ENCODE assay signal across 8 mouse cellular contexts in the genomic region with DNA sequence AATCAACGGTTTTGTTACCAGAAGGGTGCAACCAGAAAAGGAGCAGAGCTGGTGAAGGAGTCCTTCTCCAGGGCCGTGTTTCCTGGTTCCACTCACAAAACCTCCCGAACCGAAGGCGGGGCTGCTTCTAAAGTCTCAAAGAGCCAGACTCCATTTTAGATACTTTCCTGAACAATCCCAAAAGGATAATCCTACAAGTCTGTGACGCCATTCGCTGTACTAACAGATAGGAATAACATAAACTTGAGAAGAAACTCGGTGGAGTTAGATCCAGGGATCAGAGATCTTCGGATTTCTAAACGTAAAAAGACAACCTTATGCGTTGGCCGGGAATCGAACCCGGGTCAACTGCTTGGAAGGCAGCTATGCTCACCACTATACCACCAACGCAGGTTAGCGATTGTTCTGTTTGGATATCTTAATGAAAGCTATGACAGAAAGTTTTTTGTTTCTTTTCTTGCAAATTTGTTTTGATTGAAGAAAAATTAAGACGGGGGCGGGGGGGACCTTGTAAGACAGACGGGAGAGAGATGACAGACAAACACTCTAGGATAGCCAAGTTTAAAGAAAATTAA. TPM values are rescaled to one million over a fixed set of nuclear protein-coding genes. Genes with fewer than 3 reads are reported as not detected.
DNase-seq lines count a peak whose midpoint lies in the region; ATAC-seq and TF ChIP-seq lines count a peak whose summit lies in the region.

No protein-coding gene starts in this region.

- peak overlapping the region; percentile 96 for H3K27ac ChIP-seq in intestine, postnatal 0 days (ENCODE audit: low read depth, low read length)
- peak overlapping the region; percentile 57 for H3K27ac ChIP-seq in midbrain, embryonic 11.5 days (ENCODE audit: low read depth, low read length)

- TF ChIP-seq CTCF in intestine, postnatal 0 days (IDR thresholded peaks at IDR 0.05; ENCODE audit: low read depth): no peak

- ATAC-seq in intestine, postnatal 0 days: peak; percentile 65
- ATAC-seq in midbrain, embryonic 11.5 days (ENCODE audit: low FRiP score): peak; percentile 67

- H3K4me1 ChIP-seq in intestine, postnatal 0 days (replicated peaks; ENCODE audit: control insufficient read depth, insufficient read depth, low read length): peaks cover 3% of the 10 kb centered on the region; the same call in 1 of the 2 replicates
- H3K4me1 ChIP-seq in midbrain, embryonic 11.5 days (ENCODE audit: control insufficient read depth, insufficient read depth, low read length): peaks cover 6% of the 10 kb centered on the region; the same call in 1 of the 2 replicates

- peak overlapping the region; percentile 83 for H3K9ac ChIP-seq in intestine, postnatal 0 days (ENCODE audit: low read depth, low read length)
- H3K9ac ChIP-seq in midbrain, embryonic 11.5 days (ENCODE audit: low read length): peak overlapping the region; percentile 69

- peak; percentile 92 for DNase-seq in adrenal gland, postnatal 10 days
- DNase-seq in embryo, embryonic 9.5 days (ENCODE audit: extremely low spot score): peak; percentile 89
- DNase-seq in gastrocnemius, postnatal 4 days (ENCODE audit: low spot score in 2 of 2): peak; percentile 68 to 81
- DNase-seq in left cerebral cortex, postnatal 4 days: peak; percentile 90
- DNase-seq in midbrain, embryonic 11.5 days (ENCODE audit: low spot score, missing footprints): peak; percentile 99
- peak; percentile 90 for DNase-seq in right cerebral cortex, postnatal 4 days
- peak; percentile 87 for DNase-seq in yolk sac, embryonic 10.5 days (ENCODE audit: low spot score)

- H3K36me3 ChIP-seq in intestine, postnatal 0 days (ENCODE audit: control insufficient read depth, insufficient read depth): no peaks in the 10 kb centered on the region
- H3K36me3 ChIP-seq in midbrain, embryonic 11.5 days (ENCODE audit: control insufficient read depth, insufficient read depth, low read length): no peaks in the 10 kb centered on the region

- peak overlapping the region; percentile 88 for H3K4me2 ChIP-seq in intestine, postnatal 0 days (replicated peaks; ENCODE audit: low read depth)
- peak overlapping the region; percentile 59 for H3K4me2 ChIP-seq in midbrain, embryonic 11.5 days

- no peaks in the 10 kb centered on the region for H3K27me3 ChIP-seq in intestine, postnatal 0 days (replicated peaks; ENCODE audit: control insufficient read depth, insufficient read depth, low read length)
- H3K27me3 ChIP-seq in midbrain, embryonic 11.5 days (ENCODE audit: control insufficient read depth, insufficient read depth, low read length): no peaks in the 10 kb centered on the region; the same call in 1 of the 2 replicates

- H3K9me3 ChIP-seq in intestine, postnatal 0 days (ENCODE audit: control insufficient read depth): no peaks in the 10 kb centered on the region
- H3K9me3 ChIP-seq in midbrain, embryonic 11.5 days (ENCODE audit: control insufficient read depth, low read length): no peaks in the 10 kb centered on the region

- under 1% methylated on average over 19 of the region's 19 CpGs for WGBS in intestine, postnatal 0 days
- WGBS in midbrain, embryonic 11.5 days: under 1% methylated on average over 19 of the region's 19 CpGs

- intact Hi-C loops in left cerebral cortex, postnatal 4 days (cut with DNase I): loop anchor here (5.0 kb wide), 1 partner anchor 213 kb away; no protein-coding TSS in a partner anchor

- peak overlapping the region; percentile 84 for H3K4me3 ChIP-seq in intestine, postnatal 0 days (ENCODE audit: low read depth, low read length)
- H3K4me3 ChIP-seq in midbrain, embryonic 11.5 days (ENCODE audit: low read depth, low read length): peak overlapping the region; percentile 54

RNA-seq across cellular contexts. Expression of a gene that starts 24.2 kb away (rescaled TPM):
- 10 to 100 TPM; 14.0 to 29.6 TPM for total RNA-seq in adrenal gland, postnatal 10 days (2021)
- total RNA-seq in gastrocnemius, postnatal 4 days (2021): 100 to 1,000 TPM; 283 to 297 TPM
- polyA plus RNA-seq in intestine, postnatal 0 days (2015; fragmentation: Nextera tagmentation; extraction: Ambion mirVana): 0.07 TPM in 1 of 2 replicates, not detected in the other
- total RNA-seq in left cerebral cortex, postnatal 4 days (2021): 1 to 10 TPM; 1.1 TPM
- polyA plus RNA-seq in midbrain, embryonic 11.5 days (2014; fragmentation: Nextera tagmentation; extraction: Ambion mirVana): 1.3 and 1.7 TPM in 2 replicates

RNA-seq across cellular contexts. Expression of a gene that starts 48.7 kb away (rescaled TPM):
- total RNA-seq in adrenal gland, postnatal 10 days (2021): not detected
- total RNA-seq in gastrocnemius, postnatal 4 days (2021): not detected
- polyA plus RNA-seq in intestine, postnatal 0 days (2015; fragmentation: Nextera tagmentation; extraction: Ambion mirVana): 0.54 and 0.56 TPM in 2 replicates
- total RNA-seq in left cerebral cortex, postnatal 4 days (2021): not detected
- polyA plus RNA-seq in midbrain, embryonic 11.5 days (2014; fragmentation: Nextera tagmentation; extraction: Ambion mirVana): not detected in 2 replicates

RNA-seq across cellular contexts. Expression of a gene that starts 57.0 kb away (rescaled TPM):
- total RNA-seq in adrenal gland, postnatal 10 days (2021): 100 to 1,000 TPM; 601 to 945 TPM
- 100 to 1,000 TPM; 318 to 360 TPM for total RNA-seq in gastrocnemius, postnatal 4 days (2021)
- 244 and 254 TPM in 2 replicates for polyA plus RNA-seq in intestine, postnatal 0 days (2015; fragmentation: Nextera tagmentation; extraction: Ambion mirVana)
- 10 to 100 TPM; 65.2 to 69.2 TPM for total RNA-seq in left cerebral cortex, postnatal 4 days (2021)
- polyA plus RNA-seq in midbrain, embryonic 11.5 days (2014; fragmentation: Nextera tagmentation; extraction: Ambion mirVana): 54.0 and 55.9 TPM in 2 replicates

Comparison
In these comparisons a context has a peak if more than half of its experiments do, and no peak if none do; other contexts are left out.
1. Peak in every context shown above with its lines: DNase-seq, ATAC-seq, H3K4me3 ChIP-seq and H3K27ac ChIP-seq.
2. RNA of a gene that starts 24.2 kb away (total RNA-seq): 283 to 297 TPM in gastrocnemius, postnatal 4 days; 14.0 to 29.6 TPM in adrenal gland, postnatal 10 days and 1.1 TPM in left cerebral cortex, postnatal 4 days; every median in the first group is over 4 times any median in the second.
3. RNA of a gene that starts 57.0 kb away (total RNA-seq): 601 to 945 TPM in adrenal gland, postnatal 10 days and 318 to 360 TPM in gastrocnemius, postnatal 4 days; 65.2 to 69.2 TPM in left cerebral cortex, postnatal 4 days; every median in the first group is over 4 times any median in the second.